Mouse (Mus musculus) midbrain, embryonic 10.5 days (tissue): ENCODE data around the gene Plscr3. TPM values are rescaled to one million over a fixed set of nuclear protein-coding genes. Genes with fewer than 3 reads are reported as not detected.
A peak's percentile ranks its signal among the peaks of the same experiment; 100 is the strongest.

Experiments used
- DNase-seq: peaks from one replicate; pipeline ENCODE4 v3.0.0-alpha.2; 2017; ENCODE audit warnings: low spot score
- H3K27ac ChIP-seq: fragments of 300-500 bp; sonication (generic); replicated peaks from 2 replicates; pipeline ENCODE4 v1.5.1; 2016; ENCODE audit warnings: mild to moderate bottlenecking
- H3K27me3 ChIP-seq: fragments of 300-500 bp; sonication (generic); 2 replicates; pipeline ENCODE4 v1.6.1; 2016; ENCODE audit warnings: low read depth, mild to moderate bottlenecking; ENCODE audit not compliant: poor library complexity, severe bottlenecking
- H3K36me3 ChIP-seq: fragments of 300-500 bp; sonication (generic); 2 replicates; pipeline ENCODE4 v1.6.1; 2016; ENCODE audit warnings: mild to moderate bottlenecking, moderate library complexity
- H3K4me1 ChIP-seq: fragments of 300-500 bp; sonication (generic); 2 replicates; pipeline ENCODE4 v1.6.1; 2016
- H3K4me3 ChIP-seq: fragments of 300-500 bp; sonication (generic); 2 replicates; pipeline ENCODE4 v1.5.1; 2016; ENCODE audit warnings: mild to moderate bottlenecking, moderate library complexity
- H3K9me3 ChIP-seq: fragments of 300-500 bp; sonication (generic); replicated peaks from 2 replicates; pipeline ENCODE4 v1.6.1; 2016; ENCODE audit warnings: mild to moderate bottlenecking
- WGBS: fragments of 180-500 bp; shearing (Covaris S2); methylation state at CpG from one replicate; pipeline ENCODE4 v1.1.7; 2016; 5-methylcytosine and 5-hydroxymethylcytosine counted together
- polyA plus RNA-seq: library from polyadenylated mRNA; unstranded; fragments of >200 nt; fragmentation: Nextera tagmentation; extraction: Ambion mirVana; gene quantifications from 2 replicates; pipeline ENCODE4 v1.2.1, GENCODE M21; 2016

Plscr3 gene
- polyA plus RNA-seq: 70.4 and 81.8 TPM in 2 replicates

GRCm38 (mm10) chr11:69846198-69846680, at the start of gene Plscr3:
Gene Plscr3, plus strand, starts transcription at chr11:69846376.
- WGBS: under 1% methylated on average over 37 of the region's 38 CpGs
- peak; percentile 96 for DNase-seq
- Histone ChIP-seq H3K36me3 (peaks cover 37% of the 10 kb centered on the region), H3K4me3 (peak within 1 kb of the TSS; percentile 79), H3K27ac (peak within 1 kb of the TSS; percentile 98), H3K4me1 (peaks cover 39% of the 10 kb centered on the region), H3K9me3 (no peaks in the 10 kb centered on the region), H3K27me3 (no peaks in the 10 kb centered on the region)

GRCm38 (mm10) chr11:69797924-69798323, 48.3 kb upstream of the Plscr3 start:
- H3K27ac ChIP-seq: 0 out of 2 replicates have a peak overlapping the region, but pooled peaks have one; percentile 14
- no peak for DNase-seq
- WGBS: 77% methylated on average over 7 of the region's 7 CpGs
- H3K4me1 ChIP-seq: peaks cover 70% of the 10 kb centered on the region
- peaks cover 92% of the 10 kb centered on the region for H3K27me3 ChIP-seq
- H3K9me3 ChIP-seq: no peaks in the 10 kb centered on the region
- H3K4me3 ChIP-seq: peak overlapping the region; percentile 12; the same call in 1 of the 2 replicates
- H3K36me3 ChIP-seq: no peaks in the 10 kb centered on the region

- Histone ChIP-seq H3K27ac (peak overlapping the region; percentile 95), H3K27me3 (peaks cover 92% of the 10 kb centered on the region), H3K4me1 (peaks cover 79% of the 10 kb centered on the region), H3K36me3 (no peaks in the 10 kb centered on the region), H3K4me3 (peak overlapping the region; percentile 66), H3K9me3 (no peaks in the 10 kb centered on the region)
- WGBS: 27% methylated on average over 12 of the region's 12 CpGs
- DNase-seq: peak; percentile 56
Observed at GRCm38 (mm10) chr11:69799394-69800137, 46.6 kb upstream of the Plscr3 start.

GRCm38 (mm10) chr11:69800138-69800391, 46.1 kb upstream of the Plscr3 start:
- DNase-seq: no peak
- under 1% methylated on average over 11 of the region's 11 CpGs for WGBS
- peak overlapping the region; percentile 66 for H3K4me3 ChIP-seq
- H3K36me3 ChIP-seq: no peaks in the 10 kb centered on the region
- H3K27ac ChIP-seq: peak overlapping the region; percentile 95
- H3K27me3 ChIP-seq: peaks cover 96% of the 10 kb centered on the region
- H3K4me1 ChIP-seq: peaks cover 82% of the 10 kb centered on the region
- no peaks in the 10 kb centered on the region for H3K9me3 ChIP-seq

- WGBS: 1% methylated on average over 36 of the region's 36 CpGs
- peaks cover 82% of the 10 kb centered on the region for H3K4me1 ChIP-seq
- DNase-seq: peak; percentile 89
Observed at GRCm38 (mm10) chr11:69800392-69801197, 45.6 kb upstream of the Plscr3 start.

GRCm38 (mm10) chr11:69801379-69801977, 44.7 kb upstream of the Plscr3 start, which contains the start of gene Fgf11:
Gene Fgf11, minus strand, starts transcription at chr11:69801857.
- H3K9me3 ChIP-seq: peaks cover 3% of the 10 kb centered on the region; the same call in 1 of the 2 replicates
- H3K4me1 ChIP-seq: peaks cover 77% of the 10 kb centered on the region
- H3K36me3 ChIP-seq: no peaks in the 10 kb centered on the region
- peak within 1 kb of the TSS; percentile 95 for H3K27ac ChIP-seq
- H3K4me3 ChIP-seq: peak within 1 kb of the TSS; percentile 66
- WGBS: 2% methylated on average over 33 of the region's 33 CpGs
- DNase-seq: peak; percentile 25
- H3K27me3 ChIP-seq: peaks cover 100% of the 10 kb centered on the region

More at GRCm38 (mm10) chr11:69800392-69801197, 45.6 kb upstream of the Plscr3 start:
- H3K4me3 ChIP-seq: peak overlapping the region; percentile 66
- H3K27me3 ChIP-seq: peaks cover 100% of the 10 kb centered on the region
- no peaks in the 10 kb centered on the region for H3K9me3 ChIP-seq
- H3K27ac ChIP-seq: peak overlapping the region; percentile 95
- no peaks in the 10 kb centered on the region for H3K36me3 ChIP-seq

- Histone ChIP-seq H3K4me1 (peaks cover 77% of the 10 kb centered on the region), H3K27me3 (peaks cover 99% of the 10 kb centered on the region), H3K27ac (peak overlapping the region; percentile 68), H3K4me3 (peak overlapping the region; percentile 66), H3K9me3 (peaks cover 5% of the 10 kb centered on the region; the same call in 1 of the 2 replicates), H3K36me3 (no peaks in the 10 kb centered on the region)
- peak; percentile 83 for DNase-seq
- under 1% methylated on average over 33 of the region's 33 CpGs for WGBS
Observed at GRCm38 (mm10) chr11:69802648-69803105, 43.5 kb upstream of the Plscr3 start.

- H3K36me3 ChIP-seq: no peaks in the 10 kb centered on the region
- DNase-seq: no peak
- peaks cover 92% of the 10 kb centered on the region for H3K27me3 ChIP-seq
- H3K9me3 ChIP-seq: peaks cover 5% of the 10 kb centered on the region; the same call in 1 of the 2 replicates
- H3K4me1 ChIP-seq: peaks cover 73% of the 10 kb centered on the region
- peak overlapping the region; percentile 66 for H3K4me3 ChIP-seq
- H3K27ac ChIP-seq: peak overlapping the region; percentile 58
- under 1% methylated on average over 12 of the region's 12 CpGs for WGBS
Observed at GRCm38 (mm10) chr11:69803328-69803727, 42.8 kb upstream of the Plscr3 start.

- H3K27me3 ChIP-seq: peaks cover 85% of the 10 kb centered on the region
- DNase-seq: peak; percentile 78
- H3K9me3 ChIP-seq: peaks cover 5% of the 10 kb centered on the region; the same call in 1 of the 2 replicates
- 1% methylated on average over 60 of the region's 60 CpGs for WGBS
- H3K4me1 ChIP-seq: peaks cover 66% of the 10 kb centered on the region
- peak overlapping the region; percentile 66 for H3K4me3 ChIP-seq
- no peaks in the 10 kb centered on the region for H3K36me3 ChIP-seq
- peak overlapping the region; percentile 58 for H3K27ac ChIP-seq
Observed at GRCm38 (mm10) chr11:69803786-69804651, 42.2 kb upstream of the Plscr3 start.

GRCm38 (mm10) chr11:69804652-69804940, 41.6 kb upstream of the Plscr3 start:
- peaks cover 5% of the 10 kb centered on the region; the same call in 1 of the 2 replicates for H3K9me3 ChIP-seq
- DNase-seq: no peak
- H3K27ac ChIP-seq: no peak overlapping the region
- peaks cover 60% of the 10 kb centered on the region for H3K4me1 ChIP-seq
- peak overlapping the region; percentile 66 for H3K4me3 ChIP-seq
- H3K36me3 ChIP-seq: no peaks in the 10 kb centered on the region
- peaks cover 80% of the 10 kb centered on the region for H3K27me3 ChIP-seq
- 5% methylated on average over 12 of the region's 12 CpGs for WGBS

GRCm38 (mm10) chr11:69804972-69805909, 40.9 kb upstream of the Plscr3 start, which contains the start of gene Tmem102:
Gene Tmem102, minus strand, starts transcription at chr11:69805624.
- peaks cover 73% of the 10 kb centered on the region for H3K27me3 ChIP-seq
- peak within 1 kb of the TSS; percentile 66 for H3K4me3 ChIP-seq
- peaks cover 5% of the 10 kb centered on the region; the same call in 1 of the 2 replicates for H3K9me3 ChIP-seq
- no peak within 1 kb of the TSS for H3K27ac ChIP-seq
- DNase-seq: peak; percentile 20
- WGBS: 6% methylated on average over 29 of the region's 29 CpGs
- H3K4me1 ChIP-seq: peaks cover 54% of the 10 kb centered on the region
- H3K36me3 ChIP-seq: no peaks in the 10 kb centered on the region
